Mouse (Mus musculus): ENCODE data around the gene Ldha.
"Not testable (repeated sequence)": the region's sequence is repeated elsewhere in the genome, so short reads cannot be mapped to it uniquely, and the experiment has no call there.

The Ldha gene

GRCm38 (mm10) chr7:46881941-46882340 lies 40.7 kb downstream of the Ldha start:
- DNase-seq (ENCODE audit: low spot score): not testable (repeated sequence)

GRCm38 (mm10) chr7:46883304-46883703 lies 42.0 kb downstream of the Ldha start:
- DNase-seq (ENCODE audit: low spot score): no peak

- DNase-seq (ENCODE audit: low spot score): no peak
These were observed 54.2 kb downstream of the Ldha start for GRCm38 (mm10) chr7:46895511-46895910.

- DNase-seq (ENCODE audit: low spot score): no peak
These were observed 58.1 kb downstream of the Ldha start for GRCm38 (mm10) chr7:46899343-46899742.

Measured in adipocyte (in vitro differentiated cells).